Mouse (Mus musculus) mouse embryonic stem cell (cell line): ENCODE results near the gene Pllp.

ENCODE experiments used
- in situ Hi-C, 2 experiments: fragments of 300-500 bp; cut with MboI; formaldehyde crosslinking; loops; 1 replicate in 1 of 2; 3 replicates in 1 of 2; pipeline ENCODE4 v1.14.3; 2019 to 2020; ENCODE audit warnings: low sequenced_read_pairs in 2 of 2, low pct_unique_long_range_greater_than_20kb in 1 of 2, mixed read lengths in 1 of 2; ENCODE audit not compliant: unreplicated experiment in 1 of 2

Gene Pllp

DNA sequence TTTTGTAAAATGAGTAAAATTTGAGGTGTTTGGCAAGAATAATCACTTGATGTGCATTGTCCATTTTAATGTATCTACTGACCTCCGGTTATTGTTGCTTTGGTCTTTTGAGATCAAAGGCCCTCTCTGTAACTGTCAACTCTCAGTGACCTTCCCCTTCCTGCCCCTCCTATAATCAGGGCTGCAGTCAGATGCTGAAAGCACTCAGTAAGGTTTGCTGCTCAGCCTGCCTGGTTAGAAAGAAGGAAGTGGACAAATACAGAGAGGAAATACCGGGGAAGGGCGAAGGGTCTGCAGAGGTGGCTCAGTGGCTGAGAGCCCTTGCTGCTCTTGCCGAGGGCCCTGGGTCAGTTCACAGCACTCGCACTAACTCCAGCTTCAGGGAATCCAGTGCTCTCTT, 21.7 kb downstream of the Pllp start:
- in situ Hi-C loops: no loop called here

DNA sequence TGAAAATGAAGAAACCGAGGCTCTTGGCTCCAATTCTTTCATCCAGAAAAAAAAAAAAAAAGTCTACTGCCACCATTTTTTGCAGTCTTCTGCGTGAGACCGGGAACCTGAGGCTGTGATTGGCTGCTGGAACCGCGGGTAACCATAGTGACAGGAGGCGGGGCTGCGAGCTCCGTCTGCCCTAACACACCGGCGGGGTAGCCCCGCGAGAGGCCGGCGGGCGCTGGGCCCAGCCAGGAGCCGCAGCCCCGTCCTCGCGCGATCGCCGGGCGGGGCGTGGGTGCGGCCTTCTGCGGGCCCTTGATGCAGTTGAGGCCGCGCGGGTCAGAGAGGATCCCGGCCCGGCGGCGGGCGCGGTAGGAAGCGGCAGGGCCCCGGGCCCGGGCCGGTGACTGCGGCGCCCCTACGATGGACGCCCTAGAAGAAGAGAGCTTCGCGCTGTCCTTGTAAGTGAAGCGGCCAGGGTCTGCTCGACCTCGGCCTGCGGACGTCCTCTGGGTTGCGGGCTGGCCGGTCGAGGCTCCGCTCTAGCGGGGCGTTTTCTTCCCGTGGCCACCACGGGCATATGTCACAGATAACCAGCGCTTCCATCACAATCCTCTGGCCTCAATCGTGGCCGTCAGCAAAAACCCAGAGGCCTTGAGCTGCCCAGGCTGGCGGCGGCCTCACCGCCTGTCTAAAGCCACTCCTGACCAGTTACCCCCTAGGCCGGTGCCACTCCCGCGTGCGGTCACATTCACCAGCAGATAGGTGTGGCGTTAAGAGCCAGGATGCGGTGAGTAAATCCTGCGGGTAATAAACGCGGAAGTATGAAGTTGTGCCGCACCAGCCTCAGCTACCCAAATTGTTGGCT, 29.4 kb downstream of the Pllp start, which contains the start of gene Arl2bp:
Gene Arl2bp (plus strand): TSS at position 145 of the 853 bp plus-strand sequence.
- in situ Hi-C loops: no loop called here

DNA sequence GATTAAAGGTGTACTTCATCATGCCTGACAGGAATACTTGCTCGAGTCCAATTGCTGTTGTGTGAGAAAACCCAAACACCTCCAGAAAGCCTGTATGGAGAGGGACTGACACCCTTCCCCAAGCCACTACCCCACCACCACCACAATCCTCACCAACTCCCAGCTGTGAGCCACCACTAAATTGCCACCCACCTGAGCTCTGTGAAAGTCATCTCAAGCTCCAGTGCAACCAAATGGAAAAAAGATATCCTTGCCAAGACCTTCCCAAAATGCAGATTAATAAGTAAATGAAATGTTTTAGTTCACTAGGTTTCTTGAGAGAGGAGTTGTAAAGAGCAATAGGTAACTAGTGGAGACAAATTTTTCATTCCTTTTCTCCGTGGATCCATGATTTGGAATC, 31.4 kb downstream of the Pllp start:
- in situ Hi-C loops: no loop called here

DNA sequence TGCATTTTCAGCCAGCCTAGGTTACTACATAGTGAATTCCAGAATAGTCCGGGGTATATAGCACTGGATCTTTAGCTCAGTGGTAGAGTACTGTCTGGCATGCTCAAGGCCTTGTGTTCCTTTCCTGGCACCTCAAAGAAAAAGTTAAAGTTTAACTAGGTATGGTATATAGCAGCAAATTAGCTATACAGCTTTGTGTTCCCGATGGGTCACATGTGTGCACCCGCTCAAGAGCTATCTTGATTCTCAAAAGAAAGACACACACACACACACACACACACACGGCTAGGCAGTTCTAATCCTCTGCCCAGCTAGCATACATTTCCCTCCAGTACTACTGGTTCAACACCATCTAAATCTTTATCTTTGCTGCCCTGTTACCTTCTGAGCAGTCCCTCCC, 35.7 kb downstream of the Pllp start:
- in situ Hi-C loops: no loop called here

DNA sequence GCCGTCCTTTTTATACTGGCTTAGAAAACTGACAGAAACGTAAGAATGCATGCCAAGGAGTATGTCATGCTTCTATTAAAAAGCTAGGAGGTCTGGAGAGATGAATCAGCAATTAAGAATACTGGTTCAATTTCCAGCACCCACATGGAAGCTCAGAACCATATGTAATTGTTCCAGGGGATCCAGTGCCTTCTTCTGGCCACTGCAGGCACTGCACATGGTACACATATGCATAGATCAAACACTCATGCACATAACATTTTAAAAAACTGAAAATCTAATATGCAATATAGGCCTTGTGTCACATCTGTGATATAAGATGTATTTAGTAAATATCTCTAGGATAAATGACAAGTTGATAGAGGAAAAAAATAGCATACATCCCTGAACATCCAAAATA, 38.0 kb downstream of the Pllp start:
- in situ Hi-C loops: no loop called here

DNA sequence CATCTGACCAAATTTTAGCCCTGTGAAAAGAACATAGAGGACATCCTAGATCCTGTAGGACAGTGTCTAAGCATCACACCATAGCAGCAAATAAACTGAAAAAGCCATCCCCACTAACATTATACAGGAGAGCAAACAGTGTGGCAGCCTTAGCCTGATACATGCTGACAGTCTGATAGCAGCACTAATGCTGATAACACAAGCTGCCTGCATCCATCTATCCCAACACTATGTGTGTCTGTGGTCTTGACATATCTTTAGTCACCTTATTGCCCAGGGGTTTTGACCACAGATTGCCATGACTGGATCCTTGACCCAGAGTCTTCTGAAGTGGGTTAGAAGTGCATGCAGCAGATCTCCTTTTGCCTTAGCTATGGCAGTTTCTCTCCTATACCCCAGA, 41.1 kb downstream of the Pllp start:
- in situ Hi-C loops: no loop called here

DNA sequence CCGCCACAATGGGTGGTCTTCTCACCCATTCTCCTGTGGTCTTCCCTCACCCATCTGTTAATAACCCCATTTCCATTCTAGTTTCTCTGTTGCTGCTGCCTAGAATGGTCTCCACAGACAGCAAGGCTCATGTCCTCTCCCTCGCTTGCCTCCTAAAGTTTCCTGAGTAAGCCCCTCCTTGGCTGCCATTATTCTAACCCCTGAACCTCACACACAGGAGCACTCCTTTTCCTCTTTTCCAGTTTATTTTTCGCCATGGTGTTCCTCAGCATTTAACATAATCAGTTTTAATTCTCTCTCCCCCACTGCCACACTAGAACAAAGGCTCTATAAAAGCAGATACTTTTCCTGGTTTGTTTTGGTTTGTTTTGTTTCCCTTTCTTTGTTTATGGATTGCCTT, 43.1 kb downstream of the Pllp start:
- in situ Hi-C loops: no loop called here

DNA sequence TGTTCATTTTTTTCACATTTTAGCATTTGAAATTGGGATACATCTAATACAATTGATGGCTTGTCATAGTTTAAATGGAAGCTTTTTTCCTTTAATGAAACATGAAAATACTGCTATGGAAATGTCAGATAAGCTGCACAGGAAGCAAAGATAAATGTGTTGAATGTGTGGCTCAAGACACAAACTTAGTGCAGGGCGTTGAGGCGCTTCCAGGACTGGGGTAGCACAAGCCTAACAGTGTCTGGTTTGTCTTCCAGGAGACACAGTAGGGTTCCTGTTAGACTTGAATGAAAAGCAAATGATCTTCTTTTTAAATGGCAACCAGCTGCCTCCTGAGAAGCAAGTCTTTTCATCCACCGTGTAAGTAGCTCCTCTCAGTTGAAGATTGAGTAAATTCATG, 46.6 kb downstream of the Pllp start:
- in situ Hi-C loops: no loop called here

DNA sequence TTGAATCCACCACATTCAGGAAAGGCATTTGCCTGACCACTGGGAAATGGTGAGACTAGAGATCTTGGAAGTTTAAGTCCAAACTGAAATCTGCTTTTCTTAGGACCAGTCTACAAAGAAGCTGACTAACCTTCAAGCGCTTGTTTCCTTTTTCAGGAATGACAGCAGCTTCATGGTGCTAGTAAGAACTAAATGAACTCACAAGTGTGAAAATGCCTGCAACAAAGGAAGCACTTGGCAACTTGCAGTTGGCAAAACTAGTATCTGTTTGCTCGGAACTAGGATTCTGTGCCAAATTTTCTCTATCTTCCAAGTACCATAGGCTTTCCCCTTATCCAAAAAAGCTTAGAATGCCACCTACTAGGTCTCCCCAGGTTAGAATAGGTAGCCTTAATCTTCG, 49.9 kb downstream of the Pllp start:
- in situ Hi-C loops: no loop called here

DNA sequence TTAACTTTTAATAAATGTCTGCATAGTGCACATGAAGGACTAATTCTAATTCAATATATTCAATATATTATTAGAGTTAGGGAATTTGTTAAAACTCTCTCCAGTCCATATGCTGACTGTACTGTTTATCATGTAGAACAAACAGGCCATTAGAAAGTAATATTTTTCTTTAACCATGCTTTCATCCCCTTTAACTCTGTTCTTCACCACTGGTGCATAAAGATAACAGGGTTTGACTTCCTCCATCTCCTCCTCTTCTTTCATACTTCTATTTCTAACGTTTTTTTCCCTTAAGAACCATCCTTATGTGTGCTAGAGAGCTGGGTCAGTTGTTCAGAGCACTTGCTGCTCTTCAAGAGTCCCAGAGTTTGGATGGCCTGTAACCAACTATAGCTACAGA, 50.9 kb downstream of the Pllp start:
- in situ Hi-C loops: no loop called here

DNA sequence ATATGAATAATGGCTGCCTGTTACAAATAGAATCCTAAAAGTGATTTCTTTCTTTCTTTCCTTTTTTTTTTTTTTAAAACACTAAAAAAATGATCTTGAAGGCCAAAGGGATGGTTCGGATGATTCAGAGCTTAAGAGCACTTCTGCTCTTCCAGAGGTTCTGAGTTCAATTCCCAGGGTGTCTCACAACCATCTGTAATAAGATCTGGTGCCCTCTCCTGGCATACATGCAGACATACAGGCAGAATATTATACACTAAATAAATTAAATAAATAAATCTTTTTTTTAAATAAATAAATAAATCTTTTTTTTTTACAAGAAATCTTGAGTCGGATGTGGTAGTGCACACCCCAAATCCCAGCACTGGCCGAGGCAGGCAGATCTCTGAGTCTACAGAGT, 54.1 kb downstream of the Pllp start:
- in situ Hi-C loops: no loop called here

DNA sequence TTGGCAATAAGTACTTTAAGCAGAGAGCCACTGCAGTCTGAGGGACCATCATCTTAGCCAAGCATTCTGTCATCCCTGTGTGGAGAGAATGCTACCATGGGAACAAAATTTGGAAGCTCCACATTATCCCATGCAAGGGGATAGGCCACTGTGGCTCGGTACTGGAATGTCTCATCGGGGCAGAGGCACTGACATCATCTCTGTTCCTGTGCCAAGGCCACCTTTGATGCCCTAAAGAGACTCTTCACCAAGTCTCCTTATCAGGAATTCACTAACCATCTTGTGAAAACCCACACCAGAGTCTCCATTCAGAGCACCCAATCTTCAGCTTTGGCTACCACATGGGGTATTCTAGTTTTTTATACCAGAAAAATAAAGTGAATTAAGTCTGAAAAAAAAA, 54.9 kb downstream of the Pllp start:
- in situ Hi-C loops: no loop called here

DNA sequence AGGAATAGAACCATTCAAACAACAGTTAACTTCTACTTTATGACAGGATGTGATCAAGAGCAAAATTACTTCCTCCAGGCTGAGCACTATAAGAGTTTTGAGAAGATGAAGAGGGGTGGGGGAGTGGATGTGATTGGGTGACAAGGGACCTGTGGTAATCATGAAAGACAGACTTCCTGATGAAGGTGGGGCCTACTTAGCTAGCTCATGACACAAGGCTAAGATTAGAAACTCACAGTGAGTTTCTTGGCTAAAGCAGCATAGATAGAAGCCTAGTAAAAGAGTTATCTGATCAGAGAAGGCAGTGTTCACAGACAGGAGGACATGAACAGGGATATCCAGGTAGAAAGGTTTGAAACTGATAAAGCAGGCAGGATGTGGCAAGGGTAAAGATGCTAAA, 61.9 kb downstream of the Pllp start:
- in situ Hi-C loops: no loop called here

DNA sequence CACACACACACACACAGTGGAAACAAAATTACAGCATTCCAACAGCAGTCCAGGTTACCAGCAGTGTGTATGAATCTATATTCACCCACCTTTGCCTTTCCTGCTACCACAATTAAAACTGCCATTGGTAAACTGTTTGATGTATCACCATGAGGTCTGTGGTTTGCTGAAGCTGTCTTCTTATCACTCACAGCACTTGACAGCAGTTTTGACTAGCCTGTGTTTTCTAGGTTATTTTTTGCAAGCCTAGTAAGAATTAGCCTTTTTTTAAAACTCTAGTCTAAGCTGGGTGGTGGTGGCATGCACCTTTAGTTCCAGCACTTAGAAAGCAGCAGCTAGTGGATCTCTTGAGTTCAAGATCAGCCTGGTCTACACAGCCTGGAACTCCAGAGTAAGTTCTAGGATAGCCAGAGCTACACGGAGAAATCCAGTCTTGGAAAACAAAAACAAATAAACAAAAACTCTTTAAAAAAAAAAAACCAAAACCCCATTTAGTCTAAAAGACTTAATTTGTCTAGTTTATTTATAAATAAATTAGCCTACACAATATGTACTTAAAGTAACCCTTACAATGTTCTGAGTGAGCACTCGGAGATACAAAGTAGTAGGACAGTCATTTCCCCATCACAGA, 62.4 kb downstream of the Pllp start:
- in situ Hi-C loops: no loop called here
